Mouse (Mus musculus): Measurements from ENCODE around the gene Lmf1. TPM values are rescaled to one million over a fixed set of nuclear protein-coding genes. Genes with fewer than 3 reads are reported as not detected.

Gene Lmf1
- polyA plus RNA-seq, 1 experiment from 2014 or later = 18.8 TPM

- DNase-seq (ENCODE audit: low spot score) = no peak
- H3K9ac ChIP-seq (ENCODE audit: low read length) = no peak overlapping the region
- WGBS = 59% methylated on average over 9 of the region's 9 CpGs
Measured at GRCm38 (mm10) chr17:25700863-25701496, 122.1 kb downstream of the Lmf1 start.

GRCm38 (mm10) chr17:25709994-25710393, 131.1 kb downstream of the Lmf1 start:
- Histone ChIP-seq H3K36me3 (ENCODE audit: control insufficient read depth, insufficient read depth, low read length) (no peaks in the 10 kb centered on the region), H3K4me1 (ENCODE audit: control insufficient read depth, insufficient read depth, low read length) (no peaks in the 10 kb centered on the region), H3K4me2 (ENCODE audit: low read length) (no peak overlapping the region), H3K9me3 (replicated peaks; ENCODE audit: control insufficient read depth, low read length) (no peaks in the 10 kb centered on the region), H3K4me3 (ENCODE audit: low read depth, low read length) (no peak overlapping the region), H3K9ac (ENCODE audit: low read length) (no peak overlapping the region), H3K27me3 (replicated peaks; ENCODE audit: control insufficient read depth, insufficient read depth, low read length) (no peaks in the 10 kb centered on the region), H3K27ac (ENCODE audit: low read depth, low read length) (no peak overlapping the region)
- no peak for DNase-seq (ENCODE audit: low spot score)
- no peak for ATAC-seq
- 93% methylated on average over 2 of the region's 2 CpGs for WGBS

More at GRCm38 (mm10) chr17:25700863-25701496, 122.1 kb downstream of the Lmf1 start:
- no peak for ATAC-seq
- no peaks in the 10 kb centered on the region for H3K27me3 ChIP-seq (replicated peaks; ENCODE audit: control insufficient read depth, insufficient read depth, low read length)
- no peaks in the 10 kb centered on the region for H3K9me3 ChIP-seq (replicated peaks; ENCODE audit: control insufficient read depth, low read length)
- H3K4me2 ChIP-seq (ENCODE audit: low read length) = no peak overlapping the region
- H3K4me1 ChIP-seq (ENCODE audit: control insufficient read depth, insufficient read depth, low read length) = no peaks in the 10 kb centered on the region
- H3K36me3 ChIP-seq (ENCODE audit: control insufficient read depth, insufficient read depth, low read length) = no peaks in the 10 kb centered on the region
- H3K27ac ChIP-seq (ENCODE audit: low read depth, low read length) = no peak overlapping the region
- no peak overlapping the region for H3K4me3 ChIP-seq (ENCODE audit: low read depth, low read length)

DNA sequence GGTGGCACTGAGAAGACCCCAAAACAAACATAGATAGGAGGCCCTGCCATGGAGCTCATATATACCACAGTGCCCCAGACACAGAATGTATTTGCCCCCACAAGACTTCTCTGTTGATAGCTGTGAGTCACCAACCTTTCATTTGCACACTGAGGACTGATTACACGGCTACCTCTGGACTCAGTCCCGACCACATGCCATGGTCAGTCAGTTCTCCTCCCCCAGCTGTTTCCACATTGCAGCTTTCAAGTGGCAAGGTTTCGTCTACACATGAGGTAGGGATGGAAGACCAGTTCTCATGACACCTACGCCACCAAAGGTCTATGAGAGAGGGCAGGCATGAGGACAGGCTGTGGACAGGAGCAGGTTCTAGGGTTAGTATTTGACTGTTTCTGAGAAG, 132.3 kb downstream of the Lmf1 start:
- Histone ChIP-seq H3K36me3 (ENCODE audit: control insufficient read depth, insufficient read depth, low read length) (no peaks in the 10 kb centered on the region), H3K27ac (ENCODE audit: low read depth, low read length) (no peak overlapping the region), H3K4me1 (ENCODE audit: control insufficient read depth, insufficient read depth, low read length) (no peaks in the 10 kb centered on the region), H3K27me3 (replicated peaks; ENCODE audit: control insufficient read depth, insufficient read depth, low read length) (0 out of 2 replicates have a peak, but pooled peaks cover 2% of the 10 kb centered on the region), H3K4me3 (ENCODE audit: low read depth, low read length) (no peak overlapping the region), H3K9me3 (replicated peaks; ENCODE audit: control insufficient read depth, low read length) (no peaks in the 10 kb centered on the region), H3K9ac (ENCODE audit: low read length) (no peak overlapping the region), H3K4me2 (ENCODE audit: low read length) (no peak overlapping the region)
- DNase-seq (ENCODE audit: low spot score) (no peak), ATAC-seq (no peak)
- WGBS = 81% methylated on average over 4 of the region's 4 CpGs

Other genes with a start within 250 kb of the Lmf1 start
- gene Tpsab1, start 233.5 kb upstream of the Lmf1 start, polyA plus RNA-seq (2014; fragmentation: Nextera tagmentation; extraction: Ambion mirVana) = not detected in 2 replicates
- 0.25 TPM in 1 of 2 replicates, not detected in the other for gene Tpsb2, start 212.8 kb upstream of the Lmf1 start, polyA plus RNA-seq (2014; fragmentation: Nextera tagmentation; extraction: Ambion mirVana)
- gene Tpsg1, start 209.8 kb upstream of the Lmf1 start, polyA plus RNA-seq (2014; fragmentation: Nextera tagmentation; extraction: Ambion mirVana) = 0.48 and 1.1 TPM in 2 replicates
- gene Cacna1h, start 145.3 kb upstream of the Lmf1 start, polyA plus RNA-seq (2014; fragmentation: Nextera tagmentation; extraction: Ambion mirVana) = 5.5 and 11.0 TPM in 2 replicates
- 1.2 and 1.4 TPM in 2 replicates for gene Tekt4, start 124.5 kb upstream of the Lmf1 start, polyA plus RNA-seq (2014; fragmentation: Nextera tagmentation; extraction: Ambion mirVana)
- gene Sstr5, start 81.8 kb upstream of the Lmf1 start, polyA plus RNA-seq (2014; fragmentation: Nextera tagmentation; extraction: Ambion mirVana) = 0.13 and 0.20 TPM in 2 replicates
- gene Sox8, start 8.4 kb upstream of the Lmf1 start, polyA plus RNA-seq (2014; fragmentation: Nextera tagmentation; extraction: Ambion mirVana) = 17.6 and 20.8 TPM in 2 replicates
- gene Gng13, start 138.1 kb downstream of the Lmf1 start, polyA plus RNA-seq (2014; fragmentation: Nextera tagmentation; extraction: Ambion mirVana) = 2.7 and 7.8 TPM in 2 replicates
- gene Chtf18, start 148.3 kb downstream of the Lmf1 start, polyA plus RNA-seq (2014; fragmentation: Nextera tagmentation; extraction: Ambion mirVana) = 7.1 and 8.6 TPM in 2 replicates
- 26.6 and 28.9 TPM in 2 replicates for gene Rpusd1, start 148.6 kb downstream of the Lmf1 start, polyA plus RNA-seq (2014; fragmentation: Nextera tagmentation; extraction: Ambion mirVana)
- not detected in 2 replicates for gene Mslnl, start 157.0 kb downstream of the Lmf1 start, polyA plus RNA-seq (2014; fragmentation: Nextera tagmentation; extraction: Ambion mirVana)
- gene Msln, start 175.3 kb downstream of the Lmf1 start, polyA plus RNA-seq (2014; fragmentation: Nextera tagmentation; extraction: Ambion mirVana) = 0.14 and 0.48 TPM in 2 replicates
- 30.2 and 32.0 TPM in 2 replicates for gene Narfl, start 194.7 kb downstream of the Lmf1 start, polyA plus RNA-seq (2014; fragmentation: Nextera tagmentation; extraction: Ambion mirVana)
- gene Haghl, start 206.6 kb downstream of the Lmf1 start, polyA plus RNA-seq (2014; fragmentation: Nextera tagmentation; extraction: Ambion mirVana) = 106 and 130 TPM in 2 replicates
- 0.14 TPM in 1 of 2 replicates, not detected in the other for gene Ccdc78, start 207.5 kb downstream of the Lmf1 start, polyA plus RNA-seq (2014; fragmentation: Nextera tagmentation; extraction: Ambion mirVana)
- gene Fam173a, start 213.8 kb downstream of the Lmf1 start, polyA plus RNA-seq (2014; fragmentation: Nextera tagmentation; extraction: Ambion mirVana) = 72.6 and 82.3 TPM in 2 replicates
- 0.57 and 0.88 TPM in 2 replicates for gene AC134908.4, start 216.6 kb downstream of the Lmf1 start, polyA plus RNA-seq (2014; fragmentation: Nextera tagmentation; extraction: Ambion mirVana)
- 8.4 and 9.8 TPM in 2 replicates for gene Metrn, start 218.1 kb downstream of the Lmf1 start, polyA plus RNA-seq (2014; fragmentation: Nextera tagmentation; extraction: Ambion mirVana)
- 14.0 and 17.6 TPM in 2 replicates for gene Fbxl16, start 230.0 kb downstream of the Lmf1 start, polyA plus RNA-seq (2014; fragmentation: Nextera tagmentation; extraction: Ambion mirVana)
- 33.3 and 37.4 TPM in 2 replicates for gene Wdr24, start 244.5 kb downstream of the Lmf1 start, polyA plus RNA-seq (2014; fragmentation: Nextera tagmentation; extraction: Ambion mirVana)
- gene Jmjd8, start 249.8 kb downstream of the Lmf1 start, polyA plus RNA-seq (2014; fragmentation: Nextera tagmentation; extraction: Ambion mirVana) = 56.6 and 56.9 TPM in 2 replicates

Measured in forebrain, embryonic 14.5 days (tissue).